Mouse (Mus musculus) kidney, embryonic 14.5 days (tissue): ENCODE data around the gene Cfap61. TPM values are rescaled to one million over a fixed set of nuclear protein-coding genes. Genes with fewer than 3 reads are reported as not detected.

Experiments
- ATAC-seq: fragments of 200-750 bp; cut with Nextera tagmentation; 2 replicates; pipeline ENCODE4 v1.8.0; 2017; ENCODE audit warnings: moderate number of reproducible peaks, mild to moderate bottlenecking, moderate TSS enrichment, moderate library complexity; ENCODE audit not compliant: low FRiP score, low TSS enrichment
- H3K27ac ChIP-seq: fragments of 300-500 bp; sonication (generic); 2 replicates; pipeline ENCODE4 v1.5.1; 2014; ENCODE audit warnings: low read depth, mild to moderate bottlenecking, low read length, moderate library complexity, mixed read lengths
- H3K27me3 ChIP-seq: fragments of 300-500 bp; sonication (generic); 2 replicates; pipeline ENCODE4 v1.6.1; 2014; ENCODE audit warnings: mild to moderate bottlenecking, low read length; ENCODE audit not compliant: control insufficient read depth, insufficient read depth
- H3K36me3 ChIP-seq: fragments of 300-500 bp; sonication (generic); 2 replicates; pipeline ENCODE4 v1.6.1; 2014; ENCODE audit warnings: low read length, mixed read lengths; ENCODE audit not compliant: control insufficient read depth, insufficient read depth
- H3K4me1 ChIP-seq: fragments of 300-500 bp; sonication (generic); 2 replicates; pipeline ENCODE4 v1.6.1; 2014; ENCODE audit warnings: low read length, mixed read lengths; ENCODE audit not compliant: control insufficient read depth, insufficient read depth
- H3K4me2 ChIP-seq: fragments of 300-500 bp; sonication (generic); replicated peaks from 2 replicates; pipeline ENCODE4 v1.6.1; 2014; ENCODE audit warnings: low read depth, mild to moderate bottlenecking, low read length
- H3K4me3 ChIP-seq: fragments of 300-500 bp; sonication (generic); 2 replicates; pipeline ENCODE4 v1.5.1; 2014; ENCODE audit warnings: mild to moderate bottlenecking, low read length
- H3K9ac ChIP-seq: fragments of 300-500 bp; sonication (generic); 2 replicates; pipeline ENCODE4 v1.6.1; 2014; ENCODE audit warnings: low read depth, mild to moderate bottlenecking, low read length, moderate library complexity
- H3K9me3 ChIP-seq: fragments of 300-500 bp; sonication (generic); 2 replicates; pipeline ENCODE4 v1.6.1; 2016; ENCODE audit warnings: low read length; ENCODE audit not compliant: control insufficient read depth
- WGBS: fragments of 180-500 bp; shearing (Covaris S2); extraction: QIAGEN DNeasy Blood & Tissue Kit; methylation state at CpG from one replicate; pipeline ENCODE4 v1.1.7; 2014; 5-methylcytosine and 5-hydroxymethylcytosine counted together
- polyA plus RNA-seq: library from polyadenylated mRNA; unstranded; fragments of >200 nt; fragmentation: Nextera tagmentation; extraction: Ambion mirVana; gene quantifications from 2 replicates; pipeline ENCODE4 v1.2.1, GENCODE M21; 2014

Gene Cfap61
- polyA plus RNA-seq, 1 experiment from 2014 or later: 0.49 TPM

DNA sequence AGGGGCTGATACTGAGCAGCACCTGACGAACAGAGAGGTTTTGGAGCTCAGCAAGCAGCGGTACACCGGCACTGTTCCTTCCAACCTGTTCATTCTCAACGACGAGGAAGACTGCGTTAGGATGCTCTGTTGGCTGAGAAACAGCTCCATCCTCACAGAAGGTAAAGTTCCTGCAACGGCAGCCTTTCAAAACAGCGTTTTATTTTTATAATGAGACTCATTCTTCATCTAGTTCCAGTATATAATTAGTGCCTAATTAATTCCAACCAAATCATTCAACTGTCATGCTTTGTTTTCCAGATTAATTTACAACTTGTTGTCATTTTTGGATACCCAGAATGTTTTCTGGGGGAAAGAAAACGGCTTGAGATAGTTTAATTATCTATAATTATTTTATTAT lies 175.3 kb downstream of the Cfap61 start:
- WGBS: 90% methylated on average over 9 of the region's 9 CpGs
- H3K9me3 ChIP-seq: no peaks in the 10 kb centered on the region
- ATAC-seq: no peak
- H3K36me3 ChIP-seq: no peaks in the 10 kb centered on the region
- no peak overlapping the region for H3K4me2 ChIP-seq
- no peak overlapping the region for H3K4me3 ChIP-seq
- no peaks in the 10 kb centered on the region for H3K27me3 ChIP-seq
- H3K4me1 ChIP-seq: no peaks in the 10 kb centered on the region
- no peak overlapping the region for H3K9ac ChIP-seq
- no peak overlapping the region for H3K27ac ChIP-seq

DNA sequence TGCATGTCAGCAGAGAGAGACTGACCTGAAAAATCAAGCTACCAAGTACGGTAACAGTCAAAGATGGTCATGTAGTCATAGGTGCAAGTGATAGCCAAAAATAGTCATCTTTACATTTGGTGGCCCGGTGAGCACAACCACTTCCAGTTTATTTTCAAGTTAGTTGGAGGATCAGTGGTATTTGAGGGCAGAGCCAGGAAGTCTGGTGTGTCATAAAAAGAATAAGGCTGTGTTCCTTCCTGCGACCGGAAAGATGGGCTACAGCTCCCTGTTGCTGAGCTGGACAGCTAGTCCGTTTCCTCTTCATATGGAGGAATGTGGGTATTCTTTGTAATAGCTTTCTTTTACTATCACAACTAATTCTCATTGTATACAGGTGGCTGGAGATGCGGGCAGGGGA lies 181.7 kb downstream of the Cfap61 start:
- ATAC-seq: no peak
- Histone ChIP-seq H3K27me3 (no peaks in the 10 kb centered on the region), H3K9me3 (no peaks in the 10 kb centered on the region), H3K36me3 (no peaks in the 10 kb centered on the region), H3K4me1 (no peaks in the 10 kb centered on the region), H3K4me2 (no peak overlapping the region), H3K27ac (no peak overlapping the region), H3K4me3 (no peak overlapping the region), H3K9ac (no peak overlapping the region)
- WGBS: 83% methylated on average over 6 of the region's 6 CpGs

DNA sequence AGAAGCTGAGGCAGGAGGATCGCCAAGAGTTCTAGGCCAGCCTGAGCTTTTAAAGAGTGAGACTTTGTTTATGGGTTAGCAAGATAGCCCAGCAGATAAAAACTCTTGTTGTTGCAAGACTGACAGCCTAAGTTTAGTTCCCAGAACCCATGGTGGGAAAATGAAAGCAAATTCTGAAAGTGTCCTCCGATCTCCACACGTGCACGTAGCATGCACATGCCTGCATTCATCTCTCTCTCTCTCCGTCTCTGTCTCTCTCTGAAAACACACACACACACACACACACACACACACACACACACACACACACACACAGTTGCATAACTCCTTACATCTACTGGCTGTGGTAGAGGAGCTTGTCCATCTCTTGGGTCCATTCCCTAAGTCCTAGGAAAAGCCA lies 182.1 kb downstream of the Cfap61 start:
- H3K9ac ChIP-seq: no peak overlapping the region
- no peak for ATAC-seq
- no peak overlapping the region for H3K4me2 ChIP-seq
- H3K4me1 ChIP-seq: no peaks in the 10 kb centered on the region
- 98% methylated on average over 5 of the region's 5 CpGs for WGBS
- no peak overlapping the region for H3K27ac ChIP-seq
- no peaks in the 10 kb centered on the region for H3K9me3 ChIP-seq
- no peaks in the 10 kb centered on the region for H3K27me3 ChIP-seq
- no peak overlapping the region for H3K4me3 ChIP-seq
- H3K36me3 ChIP-seq: no peaks in the 10 kb centered on the region

DNA sequence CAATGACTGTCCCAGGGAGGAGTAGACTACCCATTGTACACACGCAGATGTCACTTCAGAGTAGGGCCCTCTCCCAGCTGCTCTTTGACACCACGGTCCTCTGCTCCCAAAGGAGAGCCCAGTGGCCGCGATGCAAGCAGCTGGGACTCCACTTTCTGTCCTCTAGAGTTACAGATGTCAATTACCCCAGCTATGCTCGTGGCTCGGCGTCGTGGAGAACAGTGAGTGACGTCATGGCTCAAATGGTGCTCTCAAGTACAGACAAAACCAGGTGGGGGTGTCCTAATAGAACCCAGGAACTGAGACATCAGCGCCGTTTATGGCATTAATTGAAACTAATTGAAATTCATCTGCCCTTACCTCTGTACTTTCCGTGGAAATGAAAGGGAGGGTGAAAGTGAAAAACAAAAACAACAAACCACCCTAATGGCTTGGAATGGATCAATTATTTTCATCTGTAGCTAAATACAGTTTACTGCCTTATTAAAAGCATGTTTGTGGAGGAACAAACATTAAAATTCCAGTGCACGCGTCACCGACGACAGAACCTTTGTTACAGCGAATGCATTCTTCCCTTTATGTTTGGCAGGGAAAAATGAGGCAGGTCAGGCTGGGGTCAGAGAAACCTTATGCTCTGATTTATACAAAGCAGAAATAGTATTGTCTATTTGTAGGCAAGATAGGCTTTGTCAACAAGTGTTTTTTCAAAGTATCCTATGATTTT lies 182.8 kb downstream of the Cfap61 start:
- ATAC-seq: no peak

DNA sequence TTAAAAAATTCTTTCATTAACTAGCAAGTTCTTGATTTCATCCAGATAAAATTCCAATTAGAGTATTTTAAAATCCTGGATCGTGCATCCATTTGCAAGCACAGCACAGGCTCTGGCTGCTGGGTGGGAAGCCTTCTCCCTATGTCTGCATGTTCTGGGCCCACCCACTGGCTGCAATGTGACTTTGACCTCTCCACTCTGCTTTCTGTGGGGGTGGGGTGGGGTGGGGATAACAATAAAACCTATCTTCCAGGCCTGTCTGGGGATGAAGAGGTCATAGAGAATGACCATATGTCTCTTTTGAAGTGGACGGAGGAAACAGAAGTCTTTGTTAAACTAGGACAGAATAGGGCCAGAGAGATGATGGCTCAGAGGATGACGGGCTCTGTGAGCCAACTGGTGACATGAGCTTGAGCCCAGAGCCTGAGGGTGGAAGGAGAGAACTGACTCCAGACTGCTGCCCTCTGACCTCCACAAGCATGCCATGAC lies 183.4 kb downstream of the Cfap61 start:
- 37% methylated on average over 3 of the region's 3 CpGs for WGBS
- no peak overlapping the region for H3K27ac ChIP-seq

More for the DNA sequence above, 182.8 kb downstream of the Cfap61 start:
- 49% methylated on average over 17 of the region's 17 CpGs for WGBS
- no peaks in the 10 kb centered on the region for H3K4me1 ChIP-seq
- no peaks in the 10 kb centered on the region for H3K9me3 ChIP-seq
- H3K36me3 ChIP-seq: no peaks in the 10 kb centered on the region
- no peaks in the 10 kb centered on the region for H3K27me3 ChIP-seq
- no peak overlapping the region for H3K9ac ChIP-seq
- H3K27ac ChIP-seq: no peak overlapping the region
- no peak overlapping the region for H3K4me3 ChIP-seq
- no peak overlapping the region for H3K4me2 ChIP-seq

GRCm38 (mm10) chr2:146121551-146121950 lies 187.0 kb downstream of the Cfap61 start:
- Histone ChIP-seq H3K36me3 (no peaks in the 10 kb centered on the region), H3K27ac (no peak overlapping the region), H3K27me3 (no peaks in the 10 kb centered on the region), H3K9me3 (no peaks in the 10 kb centered on the region), H3K4me3 (no peak overlapping the region), H3K4me2 (no peak overlapping the region), H3K9ac (no peak overlapping the region), H3K4me1 (no peaks in the 10 kb centered on the region)
- WGBS: 79% methylated on average over 7 of the region's 7 CpGs
- no peak for ATAC-seq

More for the DNA sequence above, 183.4 kb downstream of the Cfap61 start:
- H3K9ac ChIP-seq: no peak overlapping the region
- no peak overlapping the region for H3K4me3 ChIP-seq
- no peaks in the 10 kb centered on the region for H3K27me3 ChIP-seq
- H3K9me3 ChIP-seq: no peaks in the 10 kb centered on the region
- peak; percentile 39; the same call in 1 of the 2 replicates for ATAC-seq
- no peaks in the 10 kb centered on the region for H3K4me1 ChIP-seq
- no peaks in the 10 kb centered on the region for H3K36me3 ChIP-seq
- H3K4me2 ChIP-seq: no peak overlapping the region

DNA sequence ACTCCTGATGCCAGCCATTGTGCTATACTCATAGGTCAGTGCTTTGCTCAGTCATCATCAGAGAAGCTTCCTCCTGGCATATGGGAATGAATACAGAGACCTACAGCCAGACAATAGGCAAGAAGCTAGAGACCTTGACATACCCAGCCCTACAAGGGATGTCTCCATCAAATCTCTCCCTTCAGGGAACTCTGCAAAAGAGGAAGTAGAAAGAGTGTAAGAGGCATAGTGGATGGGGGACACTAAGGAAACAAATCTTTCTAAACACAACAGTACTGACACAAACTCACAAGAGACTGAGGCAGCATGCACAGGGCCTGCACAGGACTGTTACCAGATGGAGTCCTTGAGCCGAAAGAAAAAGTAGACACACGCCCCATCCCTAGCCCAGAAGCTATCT lies 190.5 kb downstream of the Cfap61 start:
- H3K9ac ChIP-seq: no peak overlapping the region
- H3K9me3 ChIP-seq: no peaks in the 10 kb centered on the region
- H3K27me3 ChIP-seq: no peaks in the 10 kb centered on the region
- no peak overlapping the region for H3K4me2 ChIP-seq
- WGBS: 89% methylated on average over 2 of the region's 2 CpGs
- no peak for ATAC-seq
- H3K36me3 ChIP-seq: no peaks in the 10 kb centered on the region
- no peaks in the 10 kb centered on the region for H3K4me1 ChIP-seq
- no peak overlapping the region for H3K4me3 ChIP-seq
- H3K27ac ChIP-seq: no peak overlapping the region

DNA sequence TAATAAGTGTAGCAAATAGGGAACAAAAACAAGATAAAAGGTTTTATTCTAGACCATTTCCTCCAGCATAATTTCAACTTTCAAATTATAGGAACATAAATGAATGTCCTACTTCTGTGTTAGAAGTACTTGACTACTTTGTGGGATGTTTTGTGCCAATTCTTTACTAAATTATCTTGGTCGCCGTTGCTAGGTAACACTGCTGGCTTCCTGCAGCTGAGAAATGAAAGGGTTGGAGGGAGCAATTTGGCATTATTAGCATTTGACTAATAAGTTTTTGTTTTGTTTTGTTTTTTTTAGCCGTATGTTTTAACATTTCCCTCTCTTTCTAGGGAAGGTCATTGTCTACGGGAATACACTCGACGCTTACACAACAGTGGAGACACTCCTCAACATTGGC lies 194.0 kb downstream of the Cfap61 start:
- Histone ChIP-seq H3K36me3 (no peaks in the 10 kb centered on the region), H3K27ac (no peak overlapping the region), H3K9ac (no peak overlapping the region), H3K9me3 (no peaks in the 10 kb centered on the region), H3K4me1 (no peaks in the 10 kb centered on the region), H3K27me3 (no peaks in the 10 kb centered on the region), H3K4me2 (no peak overlapping the region), H3K4me3 (no peak overlapping the region)
- ATAC-seq: no peak
- WGBS: 93% methylated on average over 6 of the region's 6 CpGs

DNA sequence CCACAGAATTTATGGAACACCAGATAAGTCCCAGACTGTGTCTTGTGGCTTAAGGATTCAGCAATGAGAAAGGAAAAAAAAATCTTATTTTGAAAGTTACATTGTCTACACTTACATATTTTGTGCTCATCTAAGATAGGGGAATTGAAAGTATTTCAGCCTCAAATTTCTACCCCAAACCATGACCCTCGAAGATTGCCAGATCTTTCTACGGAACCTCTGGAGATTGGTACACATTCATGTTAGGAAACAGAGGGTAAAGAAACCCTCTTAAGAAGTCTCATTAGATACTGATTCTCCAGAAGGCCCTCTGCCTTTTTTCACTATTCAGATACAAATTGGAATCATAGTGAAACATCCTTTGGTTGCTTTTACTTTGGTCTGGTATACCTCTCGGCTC lies 195.9 kb downstream of the Cfap61 start:
- no peak for ATAC-seq
- no peak overlapping the region for H3K9ac ChIP-seq
- WGBS: 95% methylated on average over 3 of the region's 3 CpGs
- no peaks in the 10 kb centered on the region for H3K36me3 ChIP-seq
- H3K4me1 ChIP-seq: no peaks in the 10 kb centered on the region
- no peaks in the 10 kb centered on the region for H3K27me3 ChIP-seq
- H3K4me3 ChIP-seq: no peak overlapping the region
- H3K9me3 ChIP-seq: no peaks in the 10 kb centered on the region
- H3K27ac ChIP-seq: no peak overlapping the region
- no peak overlapping the region for H3K4me2 ChIP-seq
